Mouse (Mus musculus) CH12.LX (cell line): ENCODE measurements around the gene Rnf214.

Source experiments
- CHD1 ChIP-seq: IDR thresholded peaks from 2 replicates; pipeline ENCODE4 v1.6.1; 2012; ENCODE audit warnings: low read depth, low read length, improper control_type of control experiment, inconsistent platforms
- CHD2 ChIP-seq: IDR thresholded peaks from 2 replicates; pipeline ENCODE4 v1.6.1; 2011; ENCODE audit warnings: low read length, improper control_type of control experiment
- CTCF ChIP-seq, 2 experiments: IDR thresholded peaks in 1 of 2; conservative IDR thresholded peaks in 1 of 2; 2 replicates each; pipeline ENCODE4 v1.5.1; 2011 to 2012; ENCODE audit warnings: low read depth in 2 of 2, low read length in 2 of 2, improper control_type of control experiment in 1 of 2, inconsistent platforms in 1 of 2, mild to moderate bottlenecking in 1 of 2, moderate library complexity in 1 of 2
- E2F4 ChIP-seq: IDR thresholded peaks from 2 replicates; pipeline ENCODE4 v1.6.1; 2011; ENCODE audit warnings: low read depth, low read length, improper control_type of control experiment; ENCODE audit not compliant: insufficient replicate concordance
- GABPA ChIP-seq: IDR thresholded peaks from 2 replicates; pipeline ENCODE4 v1.6.1; 2012; ENCODE audit warnings: low read depth, low read length, improper control_type of control experiment, inconsistent platforms; ENCODE audit not compliant: insufficient replicate concordance
- JUND ChIP-seq: conservative IDR thresholded peaks from 2 replicates; pipeline ENCODE4 v1.6.1; 2011; ENCODE audit warnings: low read depth, low read length, improper control_type of control experiment
- MAFK ChIP-seq: IDR thresholded peaks from 2 replicates; pipeline ENCODE4 v1.6.1; 2011; ENCODE audit warnings: low read length, improper control_type of control experiment; ENCODE audit not compliant: insufficient replicate concordance
- MEF2A ChIP-seq: IDR thresholded peaks from 2 replicates; pipeline ENCODE4 v1.6.1; 2014; ENCODE audit warnings: low read depth, mild to moderate bottlenecking, inconsistent platforms, low read length, improper control_type of control experiment, borderline replicate concordance
- POLR2A ChIP-seq: IDR thresholded peaks from 2 replicates; pipeline ENCODE4 v1.6.1; 2011; ENCODE audit warnings: low read depth, mild to moderate bottlenecking, improper control_type of control experiment, low read length
- ZNF384 ChIP-seq: IDR thresholded peaks from 2 replicates; pipeline ENCODE4 v1.6.1; 2012; ENCODE audit warnings: low read depth, low read length, improper control_type of control experiment, inconsistent platforms

DNA sequence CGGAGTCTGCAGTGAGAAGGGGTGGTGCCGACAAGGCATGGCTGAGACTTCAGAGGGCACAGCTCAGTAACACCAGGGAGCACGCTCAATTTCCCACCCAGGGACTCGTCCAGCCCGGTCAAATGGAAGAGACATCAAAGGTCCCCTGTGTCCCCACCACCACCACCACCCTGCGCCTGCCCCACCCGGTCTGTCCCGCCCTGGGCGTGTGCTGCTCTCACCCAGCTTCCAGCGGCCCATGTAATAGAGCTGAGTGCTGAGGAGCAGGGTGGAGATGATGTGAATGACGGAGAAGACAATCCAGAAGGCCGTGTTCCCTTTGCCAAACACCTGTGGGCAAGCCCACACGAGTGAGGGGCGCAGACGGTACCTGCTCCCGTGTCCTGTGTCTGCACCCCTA lies 35.8 kb upstream of the Rnf214 start:
- TF ChIP-seq GABPA (no peak), POLR2A (no peak), CTCF (conservative IDR thresholded peaks at IDR 0.05 in 1 of 2, IDR thresholded peaks at IDR 0.05 in 1 of 2; ENCODE audit: low read depth in 2 of 2, low read length in 2 of 2) (no peak), E2F4 (no peak), CHD2 (no peak), CHD1 (no peak), MAFK (no peak), JUND (no peak), MEF2A (no peak), ZNF384 (no peak)
